Mouse (Mus musculus): ENCODE data around the gene Pmvk. TPM values are rescaled to one million over a fixed set of nuclear protein-coding genes. Genes with fewer than 3 reads are reported as not detected.
A peak's percentile ranks its signal among the peaks of the same experiment; 100 is the strongest.

Pmvk gene
- total RNA-seq (2021) (10 to 100 TPM; 13.9 to 27.7 TPM), polyA plus RNA-seq (2012; rRNA removed) (19.4 and 21.5 TPM in 2 replicates)
- long read RNA-seq, transcript Pmvk-201 (5 exons, 1,194 nt) = major isoform, 16 of 19 reads
- long read RNA-seq, partial matches to known transcripts = 0 of 19 reads
- long read RNA-seq, other reads (novel, unspliced or antisense) = 3 of 19 reads

DNA sequence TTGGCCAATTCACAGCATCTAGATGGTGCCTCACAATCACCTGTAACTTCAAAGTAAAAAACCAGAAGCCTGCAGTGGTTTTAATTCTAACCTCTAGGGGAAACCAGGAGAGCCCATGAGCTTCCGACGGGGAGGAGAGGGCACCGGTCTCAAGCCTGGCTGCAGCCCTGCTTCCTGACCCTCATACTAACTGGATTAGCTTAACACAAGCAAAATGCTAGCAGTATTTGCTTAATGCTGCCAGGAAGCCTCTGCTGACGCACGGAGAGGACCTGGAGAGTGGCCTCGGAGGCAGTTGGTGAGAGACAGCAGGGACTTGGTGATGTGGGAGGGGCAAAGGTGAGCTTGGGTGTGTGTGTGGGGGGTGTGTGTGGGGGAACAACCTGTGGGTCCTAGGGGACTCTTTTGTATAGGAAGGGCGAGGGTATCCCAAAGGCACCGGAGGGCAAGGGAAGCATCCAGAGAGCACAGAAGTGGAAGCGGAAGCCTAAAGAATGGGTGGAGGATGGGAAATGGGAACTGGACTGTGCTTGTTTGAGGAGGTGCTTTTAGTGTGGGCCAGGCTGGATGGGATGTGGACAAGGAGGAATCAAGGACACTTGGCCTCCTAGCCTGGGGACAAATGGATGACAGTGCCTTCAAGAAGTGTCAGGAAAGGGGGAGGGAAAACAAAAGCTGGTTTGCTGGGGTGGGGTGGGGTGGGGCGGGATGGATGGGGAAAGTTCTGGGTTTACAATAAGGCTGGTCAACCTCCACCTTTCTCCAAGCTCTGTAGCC is at the start of gene Pmvk:
Pmvk (plus strand) TSS at position 141 of the 777 bp plus-strand sequence.
- DNase-seq = no peak

DNA sequence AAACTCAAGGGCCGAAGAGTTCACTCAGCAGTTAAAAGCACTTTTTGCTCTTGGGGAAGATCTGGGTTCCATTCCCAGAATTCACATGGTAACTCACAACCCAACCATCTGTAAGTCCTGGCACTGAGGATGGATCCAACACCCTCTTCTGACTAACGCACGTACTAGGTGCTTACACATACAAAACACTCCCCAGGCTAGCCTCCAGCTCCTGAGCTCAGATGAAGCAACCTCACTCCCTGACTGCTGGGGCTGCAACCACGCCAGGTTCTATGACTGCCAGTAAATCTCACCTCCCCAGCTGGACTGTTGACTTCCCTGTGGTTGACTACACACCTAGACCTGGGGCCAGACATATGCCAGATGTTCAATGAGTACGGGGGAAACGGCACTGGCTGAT is 47.5 kb upstream of the Pmvk start:
- no peak for DNase-seq

DNA sequence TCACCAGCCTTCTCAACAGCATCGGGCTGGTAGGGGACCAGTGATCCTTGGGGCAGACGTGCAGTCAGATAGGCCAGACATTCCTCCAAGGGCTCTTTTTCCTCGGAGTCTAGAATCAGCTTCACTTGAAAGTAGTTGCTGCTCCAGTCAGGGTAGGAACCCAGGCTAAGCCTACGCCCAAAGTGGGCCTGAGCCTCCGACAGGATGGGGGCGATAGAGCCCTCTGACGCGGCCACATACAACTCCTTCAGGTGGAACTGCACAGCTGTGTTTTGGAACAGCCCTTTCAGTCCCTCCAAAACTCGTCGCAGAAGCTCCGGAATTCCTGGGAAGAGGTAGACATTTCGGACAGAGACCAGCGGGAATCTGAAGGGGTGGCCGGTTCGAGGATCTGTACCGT is 45.9 kb upstream of the Pmvk start:
- no peak for DNase-seq

- no peak for DNase-seq
These were observed 44.6 kb upstream of the Pmvk start for GRCm38 (mm10) chr3:89409701-89410100.

GRCm38 (mm10) chr3:89410864-89411263 is 43.5 kb upstream of the Pmvk start:
- DNase-seq = no peak

DNA sequence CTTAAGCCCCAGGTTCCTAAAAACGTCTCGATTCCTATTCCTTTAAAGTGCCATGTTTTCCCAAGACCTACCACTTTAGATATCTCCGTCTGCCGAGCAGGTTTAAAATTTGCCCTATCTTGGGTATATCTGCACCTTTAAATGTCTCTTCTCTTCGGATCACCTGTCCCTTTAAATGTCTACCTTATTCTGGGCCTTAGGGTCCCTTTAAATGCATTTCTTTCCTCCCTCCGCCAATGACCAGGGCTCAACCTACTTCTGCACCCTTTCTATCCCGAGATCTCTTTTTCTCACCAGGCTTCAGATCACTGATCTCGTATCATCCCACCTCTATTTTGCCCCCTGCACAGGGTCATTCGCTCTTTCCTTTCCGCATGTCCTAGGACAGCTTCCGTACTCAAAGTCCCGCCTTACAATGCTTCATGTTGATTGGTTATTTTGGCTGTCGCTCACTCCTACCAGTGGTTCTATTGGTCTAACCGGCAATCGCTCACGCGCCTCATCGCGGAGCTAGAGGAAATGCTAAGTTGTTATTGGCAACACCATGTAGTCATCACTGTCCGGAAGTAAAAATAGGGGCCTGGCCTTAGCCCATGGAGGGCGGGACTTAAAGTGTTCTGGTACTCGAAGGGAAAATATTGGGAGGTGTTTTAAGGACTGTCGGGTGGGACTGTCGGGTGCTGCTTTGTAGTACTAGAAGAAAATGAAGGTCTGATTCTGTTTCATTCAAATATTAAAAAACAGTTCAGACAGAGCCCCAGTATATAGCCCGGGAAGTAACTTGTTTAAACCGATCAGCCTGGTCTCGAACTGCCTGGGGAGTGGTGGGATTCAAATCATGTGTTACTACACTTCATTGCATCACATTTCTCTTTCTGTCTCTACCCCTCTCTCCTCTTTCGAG is 42.6 kb upstream of the Pmvk start, which contains the start of gene Flad1:
Flad1 (minus strand) TSS at position 381 of the 904 bp plus-strand sequence.
- peak; percentile 99 for DNase-seq

DNA sequence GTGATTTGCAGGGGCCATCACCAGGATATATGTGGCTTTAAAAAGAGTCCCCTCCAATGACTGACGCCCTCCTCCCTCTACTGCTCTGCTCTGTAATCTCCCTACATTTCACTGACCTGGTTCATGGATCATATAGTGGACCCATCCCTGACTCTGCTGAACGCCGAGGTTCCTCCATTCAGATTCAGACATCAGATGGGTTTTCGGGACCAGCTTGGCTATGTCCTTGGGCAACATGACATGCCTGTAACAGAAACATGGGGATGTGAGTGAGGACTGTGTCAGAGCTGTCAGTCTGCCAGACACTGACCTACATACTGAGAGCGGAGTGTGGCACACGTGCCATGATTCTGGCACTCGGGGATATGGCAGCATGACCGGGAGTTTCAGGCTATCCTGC is 38.2 kb upstream of the Pmvk start:
- DNase-seq = no peak

DNA sequence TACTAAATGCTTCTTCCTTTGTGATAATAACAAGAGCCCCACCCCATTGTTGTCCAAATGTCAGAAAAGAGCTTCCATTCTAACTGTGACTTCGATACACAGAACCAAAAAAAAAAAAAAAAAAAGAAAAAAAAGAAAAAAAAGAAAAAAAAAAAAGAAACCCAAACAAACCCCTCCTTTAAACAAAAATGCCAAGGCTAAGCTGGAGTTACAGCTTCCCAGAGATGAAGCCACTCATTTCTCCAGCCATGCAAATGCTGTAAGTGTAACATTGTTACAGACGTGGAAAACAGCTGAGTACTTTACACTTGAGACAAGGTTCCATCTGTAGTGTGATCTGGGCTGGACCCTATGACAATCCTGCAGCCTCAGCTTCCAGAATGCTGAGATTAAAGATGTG is 37.2 kb upstream of the Pmvk start:
- DNase-seq = no peak

GRCm38 (mm10) chr3:89417840-89418169 is 36.5 kb upstream of the Pmvk start:
- no peak for DNase-seq

DNA sequence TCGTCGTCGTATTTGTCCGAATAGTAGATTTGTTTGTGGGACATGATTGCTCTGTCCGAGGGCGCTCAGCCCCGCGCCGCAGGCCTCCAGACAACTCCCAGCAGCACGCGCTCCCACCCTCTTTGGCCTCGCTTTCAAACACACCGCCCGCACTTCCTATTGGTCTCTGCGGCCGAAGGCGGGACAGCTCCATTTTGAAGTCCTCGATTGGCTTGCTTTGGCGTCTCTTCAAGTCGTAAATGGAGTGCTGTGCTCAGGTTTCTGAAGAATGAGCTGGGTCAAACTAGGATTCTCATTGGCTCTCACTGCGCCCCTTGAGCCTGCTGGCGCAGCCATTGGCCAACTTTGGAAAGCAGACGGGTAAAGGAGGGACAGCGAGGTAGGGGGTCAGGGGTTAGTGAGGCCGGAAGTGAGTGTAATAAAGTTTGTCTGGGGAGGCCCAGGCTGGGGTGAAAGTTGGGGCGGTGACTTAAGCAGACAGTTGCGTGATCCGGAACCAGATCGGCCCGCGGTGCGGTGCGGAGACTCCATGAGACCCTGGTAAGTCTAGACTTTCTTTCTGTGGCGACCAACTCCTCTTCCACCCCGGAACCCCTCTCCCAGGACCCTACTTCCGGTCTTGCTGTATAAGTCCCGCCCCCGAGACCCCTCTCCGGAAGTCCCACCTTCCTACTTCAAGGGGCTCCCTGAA is 36.0 kb upstream of the Pmvk start, which contains the start of the genes Cks1b and Shc1:
Cks1b (minus strand) TSS at position 214 of the 691 bp plus-strand sequence.
Shc1 (plus strand) TSS at position 274 of the 691 bp plus-strand sequence.
- peak; percentile 96 for DNase-seq

- DNase-seq = peak; percentile 90
These were observed 35.5 kb upstream of the Pmvk start for GRCm38 (mm10) chr3:89418861-89419250.

GRCm38 (mm10) chr3:89419571-89419970 is 34.8 kb upstream of the Pmvk start:
- peak; percentile 79 for DNase-seq

- no peak for DNase-seq
These were observed 34.4 kb upstream of the Pmvk start for GRCm38 (mm10) chr3:89419981-89420380.

DNA sequence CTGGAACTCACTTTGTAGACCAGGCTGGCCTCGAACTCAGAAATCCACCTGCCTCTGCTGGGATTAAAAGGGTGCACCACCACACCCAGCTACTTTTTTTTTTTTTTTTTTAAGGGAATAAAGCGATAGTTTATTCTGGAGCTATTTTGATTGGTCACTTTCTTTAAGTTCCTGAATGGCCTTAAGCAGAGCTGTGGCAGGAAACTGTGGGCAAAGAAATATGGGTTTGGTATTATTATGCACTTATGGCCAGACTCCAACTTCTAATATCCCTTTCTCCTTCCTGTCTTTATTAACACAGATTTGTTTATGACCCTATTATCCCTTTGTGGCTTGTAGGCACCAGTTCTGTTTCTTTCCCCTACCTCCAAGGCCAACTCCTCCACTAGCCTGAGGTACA is 33.9 kb upstream of the Pmvk start:
- DNase-seq = no peak

DNA sequence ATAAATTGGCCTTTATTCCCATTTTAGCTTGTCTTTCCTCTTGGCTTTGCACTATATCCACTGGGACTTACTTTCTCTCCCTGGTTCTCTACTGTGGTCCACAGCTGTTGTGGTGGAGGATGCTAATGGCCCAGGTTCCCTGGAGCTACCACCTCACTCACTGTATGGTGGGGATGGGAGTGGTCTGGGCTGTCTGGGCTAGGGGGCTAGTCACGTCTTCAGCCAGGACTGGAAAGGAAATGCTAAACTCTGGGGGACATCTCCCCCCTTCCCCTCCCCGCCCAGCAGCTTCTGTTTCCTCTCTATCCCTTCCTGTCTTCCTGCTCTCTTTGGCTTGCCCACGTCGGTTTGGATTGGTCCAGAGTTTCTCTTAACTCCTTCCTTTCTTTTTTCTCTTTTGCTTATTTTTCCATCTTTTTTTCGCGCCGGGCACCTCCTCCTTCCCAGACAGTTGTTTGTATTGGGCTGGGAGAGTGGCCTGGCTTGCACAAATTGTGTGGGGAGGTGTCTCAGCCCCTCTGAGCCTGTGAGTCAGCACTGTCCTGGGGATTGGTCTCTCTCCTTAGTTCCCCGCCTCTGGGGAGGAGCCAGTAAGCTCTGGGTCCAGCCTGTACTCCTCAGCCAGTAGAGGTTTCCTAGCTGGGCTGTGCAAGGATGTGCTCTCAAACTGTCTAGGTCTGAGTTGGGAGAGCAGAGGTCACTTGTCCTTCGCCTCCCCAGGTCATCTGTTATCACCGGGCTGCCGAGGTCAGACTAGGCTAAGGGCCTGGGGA is 33.2 kb upstream of the Pmvk start:
- peak; percentile 90 for DNase-seq

- DNase-seq = no peak
These were observed 32.4 kb upstream of the Pmvk start for GRCm38 (mm10) chr3:89421810-89422473.

DNA sequence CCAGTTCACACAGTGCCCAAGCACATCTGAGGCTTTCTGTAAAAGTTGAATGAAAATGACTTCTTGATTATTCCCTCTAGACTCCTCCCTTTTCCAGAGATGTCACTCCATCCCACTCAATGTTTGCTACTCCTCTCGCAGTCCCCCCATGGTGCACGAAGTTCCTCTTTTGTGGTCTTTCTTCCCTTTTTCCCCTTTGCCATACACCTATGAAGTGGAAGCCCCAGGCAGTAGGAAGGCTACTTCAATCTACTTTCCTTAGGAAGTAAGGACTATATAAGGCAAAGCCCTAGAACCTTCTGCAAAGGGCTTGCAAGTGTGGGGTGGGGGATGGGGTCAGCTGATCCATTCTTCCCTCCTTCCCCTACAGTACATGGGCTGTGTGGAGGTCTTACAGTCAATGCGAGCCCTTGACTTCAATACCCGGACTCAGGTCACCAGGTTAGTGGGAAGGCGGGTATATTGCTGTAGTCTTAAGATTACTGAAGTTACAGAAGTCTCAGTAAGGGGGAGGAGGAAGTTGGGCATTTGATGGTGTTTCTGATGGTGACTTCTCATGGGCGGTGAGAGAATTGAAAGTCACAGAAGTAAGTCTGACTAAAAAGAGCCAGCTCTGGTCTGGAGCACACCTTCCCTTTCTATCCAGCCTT is 31.7 kb upstream of the Pmvk start:
- no peak for DNase-seq

GRCm38 (mm10) chr3:89424416-89425140 is 29.8 kb upstream of the Pmvk start:
- no peak for DNase-seq

- no peak for DNase-seq
These were observed 29.2 kb upstream of the Pmvk start for GRCm38 (mm10) chr3:89425141-89425525.
